In the genomic region with DNA sequence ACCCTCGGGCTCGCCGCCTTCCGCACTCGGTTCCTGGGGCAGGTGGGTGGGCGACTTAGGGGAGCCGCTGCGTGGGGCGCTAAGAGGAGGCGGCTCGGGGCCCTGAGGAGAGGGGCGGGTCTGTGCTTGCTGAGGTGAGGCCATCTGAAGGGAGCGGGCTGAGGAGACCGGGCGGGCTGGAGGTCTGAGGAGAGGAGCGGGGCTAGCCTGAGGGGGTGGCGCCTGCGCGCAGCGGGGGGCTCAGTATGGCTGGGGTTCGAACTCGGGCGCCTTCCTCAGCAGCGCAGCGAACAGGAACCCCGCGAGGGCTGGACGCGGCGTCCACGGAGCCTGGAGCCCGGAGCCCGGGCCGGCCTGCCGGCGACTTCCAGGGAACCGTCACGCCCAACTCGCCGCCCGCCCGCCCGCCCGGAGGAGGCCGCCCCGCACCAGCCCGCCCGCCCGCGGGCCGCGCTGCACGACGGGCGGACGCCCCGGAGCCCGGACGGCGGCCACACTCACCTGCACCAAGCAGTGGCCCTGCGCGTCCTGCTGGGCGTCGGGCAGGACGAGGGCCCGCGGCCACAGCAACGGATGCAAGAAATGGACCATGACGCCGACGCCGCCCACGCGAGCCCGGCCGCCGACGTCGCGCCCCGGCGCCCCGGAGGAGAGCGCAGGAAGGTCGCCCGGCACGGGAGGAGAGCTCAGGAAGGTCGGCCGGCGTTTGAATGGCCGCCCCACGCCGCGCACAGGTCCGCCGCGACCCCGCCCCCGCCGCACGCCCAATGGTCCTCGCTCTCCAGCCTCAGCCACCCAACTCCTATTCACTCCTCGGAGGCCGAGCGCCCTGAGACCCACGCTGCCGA, we compare ENCODE assay signal across 8 mouse cellular contexts. TPM values are rescaled to one million over a fixed set of nuclear protein-coding genes. Genes with fewer than 3 reads are reported as not detected.
DNase-seq lines count a peak whose midpoint lies in the region; ATAC-seq and TF ChIP-seq lines count a peak whose summit lies in the region.
"Had no signal": no experiment of that assay in that cellular context is flagged by ENCODE, and none has a peak within 500 bp of the region (broad histone marks: within the 10 kb centered on the region; RNA-seq: fewer than 3 reads in every experiment).

TSS of gene Zyg11a (minus strand) at position 717 of the 848 bp plus-strand sequence.

- H3K4me1 ChIP-seq in embryonic facial prominence, embryonic 13.5 days: peaks cover 5% of the 10 kb centered on the region; the same call in 1 of the 2 replicates
- 0 out of 2 replicates have a peak, but pooled peaks cover 2% of the 10 kb centered on the region for H3K4me1 ChIP-seq in intestine, embryonic 14.5 days (replicated peaks; ENCODE audit: control insufficient read depth, insufficient read depth, low read length)
- H3K4me1 ChIP-seq in liver, embryonic 14.5 days (replicated peaks; ENCODE audit: control insufficient read depth in 2 of 2, insufficient read depth in 2 of 2, low read length in 1 of 2): no peaks in the 10 kb centered on the region

- no peak for TF ChIP-seq EP300 in liver, embryonic 14.5 days (IDR thresholded peaks at IDR 0.05; ENCODE audit: low read depth)

- peak within 1 kb of the TSS; percentile 57 for H3K9ac ChIP-seq in embryonic facial prominence, embryonic 13.5 days
- H3K9ac ChIP-seq in intestine, embryonic 14.5 days (ENCODE audit: low read length): peak within 1 kb of the TSS; percentile 30; the same call in 1 of the 2 replicates
- H3K9ac ChIP-seq in liver, embryonic 14.5 days (replicated peaks): no peak within 1 kb of the TSS

- no peaks in the 10 kb centered on the region for H3K36me3 ChIP-seq in embryonic facial prominence, embryonic 13.5 days
- H3K36me3 ChIP-seq in intestine, embryonic 14.5 days (ENCODE audit: control insufficient read depth, insufficient read depth, low read length): no peaks in the 10 kb centered on the region
- H3K36me3 ChIP-seq in liver, embryonic 14.5 days (replicated peaks; ENCODE audit: control insufficient read depth, insufficient read depth, low read depth): no peaks in the 10 kb centered on the region
- no peaks in the 10 kb centered on the region for H3K36me3 ChIP-seq in splenic B cell, adult 2 months (ENCODE audit: control insufficient read depth, insufficient read depth, low read length, poor library complexity, severe bottlenecking)

- H3K4me2 ChIP-seq in embryonic facial prominence, embryonic 13.5 days: peak within 1 kb of the TSS; percentile 69
- H3K4me2 ChIP-seq in intestine, embryonic 14.5 days (ENCODE audit: low read length): peak within 1 kb of the TSS; percentile 67
- H3K4me2 ChIP-seq in liver, embryonic 14.5 days (ENCODE audit: low read depth): peak within 1 kb of the TSS; percentile 33

- WGBS in embryonic facial prominence, embryonic 13.5 days: 1% methylated on average over 64 of the region's 107 CpGs
- WGBS in intestine, embryonic 14.5 days: 1% methylated on average over 51 of the region's 107 CpGs
- 4% methylated on average over 76 of the region's 107 CpGs for WGBS in liver, embryonic 14.5 days (ENCODE audit: insufficient replicate concordance)

- H3K4me3 ChIP-seq in embryonic facial prominence, embryonic 13.5 days: peak within 1 kb of the TSS; percentile 52
- peak within 1 kb of the TSS; percentile 42 for H3K4me3 ChIP-seq in intestine, embryonic 14.5 days (ENCODE audit: low read depth, low read length)
- peak within 1 kb of the TSS; percentile 37 to 45 for H3K4me3 ChIP-seq in liver, embryonic 14.5 days (ENCODE audit: insufficient read depth in 1 of 2, low read depth in 2 of 2, low read length in 2 of 2)

- 0 out of 2 replicates have a peak, but pooled peaks have one; percentile 69 for ATAC-seq in embryonic facial prominence, embryonic 13.5 days (ENCODE audit: insufficient number of reproducible peaks, insufficient read depth, low FRiP score, low TSS enrichment, low read depth)
- peak; percentile 74; the same call in 1 of the 2 replicates for ATAC-seq in intestine, embryonic 14.5 days (replicated peaks; ENCODE audit: low FRiP score, low TSS enrichment, low read depth)
- ATAC-seq in liver, embryonic 14.5 days (ENCODE audit: insufficient read depth): 0 out of 2 replicates have a peak, but pooled peaks have one; percentile 26

- no peak for TF ChIP-seq CTCF in liver, embryonic 14.5 days (IDR thresholded peaks at IDR 0.05; ENCODE audit: low read depth)

- peaks cover 60% of the 10 kb centered on the region for H3K27me3 ChIP-seq in embryonic facial prominence, embryonic 13.5 days
- H3K27me3 ChIP-seq in intestine, embryonic 14.5 days (replicated peaks; ENCODE audit: control insufficient read depth, insufficient read depth, low read length): peaks cover 38% of the 10 kb centered on the region
- H3K27me3 ChIP-seq in liver, embryonic 14.5 days (ENCODE audit: control insufficient read depth, insufficient read depth, low read length): peaks cover 38% of the 10 kb centered on the region
- no peaks in the 10 kb centered on the region; the same call in 1 of the 2 replicates for H3K27me3 ChIP-seq in splenic B cell, adult 2 months (ENCODE audit: control insufficient read depth, insufficient read depth, low read length, poor library complexity, severe bottlenecking)

- H3K9me3 ChIP-seq in embryonic facial prominence, embryonic 13.5 days: no peaks in the 10 kb centered on the region
- no peaks in the 10 kb centered on the region for H3K9me3 ChIP-seq in intestine, embryonic 14.5 days (ENCODE audit: control insufficient read depth, low read length)
- no peaks in the 10 kb centered on the region for H3K9me3 ChIP-seq in liver, embryonic 14.5 days (ENCODE audit: control insufficient read depth, low read length)

- DNase-seq in thymus, postnatal 4 days: peak; percentile 25
- no peak for DNase-seq in thymus, postnatal 10 days (ENCODE audit: low spot score in 2 of 2)
- DNase-seq in intestine, embryonic 14.5 days (ENCODE audit: low spot score): peak; percentile 60
- no peak for DNase-seq in liver, embryonic 14.5 days (ENCODE audit: low read depth in 3 of 3, low spot score in 3 of 3)
- DNase-seq in splenic B cell, adult 2 months (ENCODE audit: low read depth, low spot score): peak; percentile 52
- no peak for DNase-seq in ovary, postnatal 14 days (ENCODE audit: low spot score)

- H3K27ac ChIP-seq in embryonic facial prominence, embryonic 13.5 days: no peak within 1 kb of the TSS
- no peak within 1 kb of the TSS for H3K27ac ChIP-seq in intestine, embryonic 14.5 days (ENCODE audit: low read depth)
- no peak within 1 kb of the TSS for H3K27ac ChIP-seq in liver, embryonic 14.5 days

RNA-seq across cellular contexts. Expression of gene Zyg11a, which starts in this region (rescaled TPM):
- 0.14 TPM in 1 of 2 replicates, not detected in the other for polyA plus RNA-seq in embryonic facial prominence, embryonic 13.5 days (2015; fragmentation: Nextera tagmentation; extraction: Ambion mirVana)
- 0.12 TPM in 1 of 2 replicates, not detected in the other for polyA plus RNA-seq in intestine, embryonic 14.5 days (2014; fragmentation: Nextera tagmentation; extraction: Ambion mirVana)
- 0.45 and 0.47 TPM in 2 replicates for polyA plus RNA-seq in liver, embryonic 14.5 days (2012; rRNA removed)
- 0.14 and 0.25 TPM in 2 replicates for polyA plus RNA-seq in liver, embryonic 14.5 days (2014; fragmentation: Nextera tagmentation; extraction: Ambion mirVana)
- polyA plus RNA-seq: cortical plate, adult 2 months had no signal

Comparison
In these comparisons a context has a peak if more than half of its experiments do, and no peak if none do; other contexts are left out.
1. DNase-seq: peak in thymus, postnatal 4 days (single experiment) and splenic B cell, adult 2 months (single experiment); none in thymus, postnatal 10 days (0 of 2), liver, embryonic 14.5 days (0 of 3) and ovary, postnatal 14 days (single experiment).
2. Peak in ATAC-seq, H3K4me3 ChIP-seq, H3K9ac ChIP-seq and H3K4me2 ChIP-seq in embryonic facial prominence, embryonic 13.5 days; RNA of the gene not detected or under 1 TPM.
3. Peak in DNase-seq, ATAC-seq, H3K4me3 ChIP-seq, H3K9ac ChIP-seq and H3K4me2 ChIP-seq in intestine, embryonic 14.5 days; RNA of the gene not detected or under 1 TPM.
4. Peak in ATAC-seq, H3K4me3 ChIP-seq and H3K4me2 ChIP-seq in liver, embryonic 14.5 days; RNA of the gene not detected or under 1 TPM.
5. Peak in every context shown above with its lines, with median percentiles within 50 percentile points of each other: ATAC-seq, H3K4me2 ChIP-seq and H3K4me3 ChIP-seq.